Mouse (Mus musculus) myocyte (in vitro differentiated cells): Measurements from ENCODE around the gene Rtl1.

Experiments used
- CEBPB ChIP-seq: IDR thresholded peaks from 2 replicates; pipeline ENCODE4 v1.6.1; 2011; ENCODE audit warnings: mild to moderate bottlenecking, moderate library complexity; ENCODE audit not compliant: poor library complexity, insufficient read depth, severe bottlenecking
- E2F4 ChIP-seq: IDR thresholded peaks from one replicate; pipeline ENCODE4 v1.6.1; 2011; ENCODE audit warnings: mild to moderate bottlenecking, control low read depth, moderate library complexity; ENCODE audit not compliant: insufficient read depth
- MYOG ChIP-seq, 3 experiments: IDR thresholded peaks; one replicate each; pipeline ENCODE4 v1.6.1; 2011; ENCODE audit warnings: control low read depth in 2 of 3, low read depth in 2 of 3, mild to moderate bottlenecking in 2 of 3; ENCODE audit not compliant: insufficient read length in 2 of 3, control insufficient read depth in 1 of 3, insufficient read depth in 1 of 3
- POLR2A ChIP-seq: IDR thresholded peaks from one replicate; pipeline ENCODE4 v1.6.1; 2011; ENCODE audit warnings: low read depth, mild to moderate bottlenecking, control low read depth, moderate library complexity; ENCODE audit not compliant: insufficient read length
- POLR2AphosphoS2 ChIP-seq: IDR thresholded peaks from one replicate; pipeline ENCODE4 v1.6.1; 2011; ENCODE audit warnings: low read depth, control low read depth; ENCODE audit not compliant: insufficient read length
- SRF ChIP-seq: IDR thresholded peaks from one replicate; pipeline ENCODE4 v1.6.1; 2011; ENCODE audit warnings: low read depth; ENCODE audit not compliant: control insufficient read depth, insufficient read length
- TCF12 ChIP-seq: IDR thresholded peaks from one replicate; pipeline ENCODE4 v1.6.1; 2011; ENCODE audit warnings: mild to moderate bottlenecking, control low read depth; ENCODE audit not compliant: poor library complexity, insufficient read depth, severe bottlenecking

DNA sequence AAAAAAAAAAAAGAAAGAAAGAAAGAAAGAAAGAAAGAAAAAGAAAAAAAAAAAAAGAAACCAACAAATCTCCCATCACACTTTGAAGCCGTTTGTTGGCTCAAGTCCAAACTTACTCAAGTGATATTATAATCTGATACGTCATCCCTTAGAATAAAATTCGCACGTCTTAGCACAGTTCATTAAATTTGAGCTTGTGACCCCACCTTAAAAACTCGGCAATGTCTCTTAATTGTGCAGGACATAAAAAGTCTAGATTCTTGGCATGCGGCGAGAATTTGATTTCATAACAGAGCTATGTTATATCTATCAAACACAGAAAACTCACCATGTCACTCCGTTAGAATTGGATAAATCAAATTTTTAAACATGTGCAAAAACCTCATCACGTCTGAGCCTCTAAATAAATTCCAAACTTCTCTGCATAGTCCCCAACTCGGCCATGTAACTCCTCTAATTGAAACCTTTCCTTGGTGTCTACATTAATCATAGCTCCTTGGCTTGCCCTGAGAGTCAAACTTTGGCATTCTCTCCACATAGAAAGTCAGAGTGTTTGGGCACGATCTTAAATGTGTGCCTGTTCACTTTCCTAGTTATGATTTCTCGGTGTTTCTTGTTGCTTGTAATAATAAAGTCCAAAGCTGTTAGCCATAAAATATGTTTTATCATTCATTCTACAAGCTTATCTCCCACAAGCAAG is 1.4 kb downstream of the Rtl1 start:
- TF ChIP-seq TCF12 (no peak), POLR2A (no peak), MYOG (IDR thresholded peaks at IDR 0.05; ENCODE audit: control insufficient read depth in 1 of 3, insufficient read depth in 1 of 3, insufficient read length in 2 of 3, low read depth in 2 of 3) (no peak), E2F4 (no peak), POLR2AphosphoS2 (no peak), CEBPB (no peak), SRF (no peak)
